Mouse (Mus musculus): ENCODE results near the gene Arhgef17. TPM values are rescaled to one million over a fixed set of nuclear protein-coding genes. Genes with fewer than 3 reads are reported as not detected.

Gene Arhgef17
- total RNA-seq, 2 experiments from 2014 or later = 0.08 to 0.44 TPM

- ATAC-seq (replicated peaks; ENCODE audit: poor library complexity) = peak; percentile 96
Observed at GRCm38 (mm10) chr7:100942789-100943615, 11.1 kb upstream of the Arhgef17 start.

GRCm38 (mm10) chr7:100941169-100941568, 9.3 kb upstream of the Arhgef17 start:
- no peak for ATAC-seq (replicated peaks; ENCODE audit: poor library complexity)

GRCm38 (mm10) chr7:100938106-100938505, 6.2 kb upstream of the Arhgef17 start:
- ATAC-seq (replicated peaks; ENCODE audit: poor library complexity) = no peak

- ATAC-seq (replicated peaks; ENCODE audit: poor library complexity) = no peak
Observed at GRCm38 (mm10) chr7:100937481-100937880, 5.6 kb upstream of the Arhgef17 start.

- ATAC-seq (replicated peaks; ENCODE audit: poor library complexity) = no peak
Observed at GRCm38 (mm10) chr7:100933520-100933919, 1.6 kb upstream of the Arhgef17 start.

GRCm38 (mm10) chr7:100932481-100933007, 637 bp upstream of the Arhgef17 start:
- peak; percentile 94 for ATAC-seq (replicated peaks; ENCODE audit: poor library complexity)

GRCm38 (mm10) chr7:100931316-100931925, 486 bp downstream of the Arhgef17 start:
- ATAC-seq (replicated peaks; ENCODE audit: poor library complexity) = no peak

- ATAC-seq (replicated peaks; ENCODE audit: poor library complexity) = peak; percentile 20; the same call in 1 of the 2 replicates
Observed at GRCm38 (mm10) chr7:100930619-100931315, 1.1 kb downstream of the Arhgef17 start.

- no peak for ATAC-seq (replicated peaks; ENCODE audit: poor library complexity)
Observed at GRCm38 (mm10) chr7:100929639-100930303, 2.1 kb downstream of the Arhgef17 start.

GRCm38 (mm10) chr7:100928456-100928855, 3.5 kb downstream of the Arhgef17 start:
- no peak for ATAC-seq (replicated peaks; ENCODE audit: poor library complexity)

GRCm38 (mm10) chr7:100927287-100928000, 4.5 kb downstream of the Arhgef17 start:
- no peak for ATAC-seq (replicated peaks; ENCODE audit: poor library complexity)

- no peak for ATAC-seq (replicated peaks; ENCODE audit: poor library complexity)
Observed at GRCm38 (mm10) chr7:100926311-100926923, 5.5 kb downstream of the Arhgef17 start.

- ATAC-seq (replicated peaks; ENCODE audit: poor library complexity) = no peak
Observed at GRCm38 (mm10) chr7:100924674-100925445, 7.0 kb downstream of the Arhgef17 start.

GRCm38 (mm10) chr7:100924200-100924599, 7.7 kb downstream of the Arhgef17 start:
- ATAC-seq (replicated peaks; ENCODE audit: poor library complexity) = no peak

- ATAC-seq (replicated peaks; ENCODE audit: poor library complexity) = no peak
Observed at GRCm38 (mm10) chr7:100922907-100923306, 9.0 kb downstream of the Arhgef17 start.

GRCm38 (mm10) chr7:100921289-100921688, 10.6 kb downstream of the Arhgef17 start:
- no peak for ATAC-seq (replicated peaks; ENCODE audit: poor library complexity)

GRCm38 (mm10) chr7:100919809-100920107, 12.1 kb downstream of the Arhgef17 start:
- no peak for ATAC-seq (replicated peaks; ENCODE audit: poor library complexity)

GRCm38 (mm10) chr7:100919006-100919808, 12.7 kb downstream of the Arhgef17 start:
- ATAC-seq (replicated peaks; ENCODE audit: poor library complexity) = peak; percentile 50

Data from megakaryocyte progenitor cell, adult 5-6 weeks (primary cell).